Mouse (Mus musculus): ENCODE measurements around the gene Pik3ap1.

GRCm38 (mm10) chr19:41317315-41318095 is 67.4 kb downstream of the Pik3ap1 start:
- TF ChIP-seq POLR2A (IDR thresholded peaks at IDR 0.05; ENCODE audit: borderline replicate concordance, extremely low read depth, low read depth, low read length) (no peak), CTCF (IDR thresholded peaks at IDR 0.05; ENCODE audit: insufficient read depth, low read length) (peak; percentile 81)
